Mouse (Mus musculus) midbrain, embryonic 16.5 days (tissue): ENCODE data around the gene Ndufaf2. TPM values are rescaled to one million over a fixed set of nuclear protein-coding genes. Genes with fewer than 3 reads are reported as not detected.
A peak's percentile ranks its signal among the peaks of the same experiment; 100 is the strongest.

Experiments used
- ATAC-seq: fragments of 200-750 bp; cut with Nextera tagmentation; 2 replicates; pipeline ENCODE4 v1.8.0; 2017; ENCODE audit warnings: moderate TSS enrichment
- H3K27ac ChIP-seq: fragments of 300-500 bp; sonication (generic); 2 replicates; pipeline ENCODE4 v1.5.1; 2014; ENCODE audit warnings: mild to moderate bottlenecking, low read length, mixed read lengths
- H3K27me3 ChIP-seq: fragments of 300-500 bp; sonication (generic); 2 replicates; pipeline ENCODE4 v1.6.1; 2014; ENCODE audit warnings: low read depth, low read length, mixed read lengths; ENCODE audit not compliant: control insufficient read depth, insufficient read depth
- H3K36me3 ChIP-seq: fragments of 300-500 bp; sonication (generic); 2 replicates; pipeline ENCODE4 v1.6.1; 2014; ENCODE audit warnings: mild to moderate bottlenecking, low read length, moderate library complexity, mixed read lengths; ENCODE audit not compliant: control insufficient read depth, insufficient read depth
- H3K4me1 ChIP-seq: fragments of 300-500 bp; sonication (generic); 2 replicates; pipeline ENCODE4 v1.6.1; 2014; ENCODE audit warnings: mild to moderate bottlenecking, low read length, mixed read lengths; ENCODE audit not compliant: control insufficient read depth, insufficient read depth
- H3K4me2 ChIP-seq: fragments of 300-500 bp; sonication (generic); 2 replicates; pipeline ENCODE4 v1.6.1; 2014; ENCODE audit warnings: mild to moderate bottlenecking, low read length, mixed read lengths
- H3K4me3 ChIP-seq: fragments of 300-500 bp; sonication (generic); 2 replicates; pipeline ENCODE4 v1.5.1; 2014; ENCODE audit warnings: low read depth, mild to moderate bottlenecking, low read length, moderate library complexity, mixed read lengths
- H3K9ac ChIP-seq: fragments of 300-500 bp; sonication (generic); 2 replicates; pipeline ENCODE4 v1.6.1; 2014; ENCODE audit warnings: low read depth, low read length, mixed read lengths
- H3K9me3 ChIP-seq: fragments of 300-500 bp; sonication (generic); replicated peaks from 2 replicates; pipeline ENCODE4 v1.6.1; 2014; ENCODE audit warnings: mild to moderate bottlenecking, low read length, mixed read lengths; ENCODE audit not compliant: control insufficient read depth, poor library complexity, severe bottlenecking
- WGBS: fragments of 180-500 bp; shearing (Covaris S2); extraction: QIAGEN DNeasy Blood & Tissue Kit; methylation state at CpG from one replicate; pipeline ENCODE4 v1.1.7; 2014; 5-methylcytosine and 5-hydroxymethylcytosine counted together
- polyA plus RNA-seq: library from polyadenylated mRNA; unstranded; fragments of >200 nt; fragmentation: Nextera tagmentation; extraction: Ambion mirVana; gene quantifications from 2 replicates; pipeline ENCODE4 v1.2.1, GENCODE M21; 2015

Gene Ndufaf2
- polyA plus RNA-seq, 1 experiment from 2014 or later = 68.5 TPM

GRCm38 (mm10) chr13:107961972-107962371, 196.5 kb downstream of the Ndufaf2 start:
- Histone ChIP-seq H3K4me1 (no peaks in the 10 kb centered on the region), H3K27ac (no peak overlapping the region)
- ATAC-seq = no peak

GRCm38 (mm10) chr13:107961501-107961900, 196.9 kb downstream of the Ndufaf2 start:
- Histone ChIP-seq H3K9ac (no peak overlapping the region), H3K4me2 (no peak overlapping the region), H3K4me1 (no peaks in the 10 kb centered on the region), H3K36me3 (no peaks in the 10 kb centered on the region), H3K4me3 (no peak overlapping the region), H3K9me3 (no peaks in the 10 kb centered on the region), H3K27ac (no peak overlapping the region), H3K27me3 (no peaks in the 10 kb centered on the region)
- WGBS = 76% methylated on average over 4 of the region's 4 CpGs
- no peak for ATAC-seq

More at GRCm38 (mm10) chr13:107961972-107962371, 196.5 kb downstream of the Ndufaf2 start:
- Histone ChIP-seq H3K9ac (no peak overlapping the region), H3K4me3 (no peak overlapping the region), H3K36me3 (no peaks in the 10 kb centered on the region), H3K4me2 (no peak overlapping the region), H3K27me3 (no peaks in the 10 kb centered on the region), H3K9me3 (no peaks in the 10 kb centered on the region)
- 43% methylated on average over 4 of the region's 4 CpGs for WGBS

GRCm38 (mm10) chr13:107960549-107960948, 197.9 kb downstream of the Ndufaf2 start:
- Histone ChIP-seq H3K4me2 (no peak overlapping the region), H3K36me3 (no peaks in the 10 kb centered on the region), H3K9me3 (no peaks in the 10 kb centered on the region), H3K27me3 (no peaks in the 10 kb centered on the region), H3K27ac (no peak overlapping the region), H3K4me1 (peaks cover 5% of the 10 kb centered on the region), H3K9ac (no peak overlapping the region), H3K4me3 (no peak overlapping the region)
- 90% methylated on average over 5 of the region's 5 CpGs for WGBS
- no peak for ATAC-seq

- H3K4me3 ChIP-seq = no peak overlapping the region
- 76% methylated on average over 4 of the region's 4 CpGs for WGBS
- no peak overlapping the region for H3K9ac ChIP-seq
- H3K4me2 ChIP-seq = no peak overlapping the region
- ATAC-seq = no peak
- H3K4me1 ChIP-seq = peaks cover 8% of the 10 kb centered on the region
- no peaks in the 10 kb centered on the region for H3K36me3 ChIP-seq
- H3K27me3 ChIP-seq = no peaks in the 10 kb centered on the region
- no peak overlapping the region for H3K27ac ChIP-seq
- H3K9me3 ChIP-seq = no peaks in the 10 kb centered on the region
Measured at GRCm38 (mm10) chr13:107959891-107960290, 198.5 kb downstream of the Ndufaf2 start.

GRCm38 (mm10) chr13:107956246-107956645, 202.2 kb downstream of the Ndufaf2 start:
- ATAC-seq = no peak
- 14% methylated on average over 3 of the region's 3 CpGs for WGBS
- no peaks in the 10 kb centered on the region for H3K36me3 ChIP-seq
- peaks cover 8% of the 10 kb centered on the region for H3K4me1 ChIP-seq
- H3K4me3 ChIP-seq = no peak overlapping the region
- no peaks in the 10 kb centered on the region for H3K9me3 ChIP-seq
- H3K4me2 ChIP-seq = no peak overlapping the region
- no peak overlapping the region for H3K9ac ChIP-seq
- H3K27me3 ChIP-seq = no peaks in the 10 kb centered on the region
- H3K27ac ChIP-seq = no peak overlapping the region

GRCm38 (mm10) chr13:107955327-107956110, 202.9 kb downstream of the Ndufaf2 start:
- H3K27me3 ChIP-seq = no peaks in the 10 kb centered on the region
- peaks cover 8% of the 10 kb centered on the region for H3K4me1 ChIP-seq
- H3K4me3 ChIP-seq = no peak overlapping the region
- no peaks in the 10 kb centered on the region for H3K36me3 ChIP-seq
- peak; percentile 52 for ATAC-seq
- WGBS = 10% methylated on average over 15 of the region's 18 CpGs
- no peak overlapping the region for H3K4me2 ChIP-seq
- H3K27ac ChIP-seq = no peak overlapping the region
- H3K9ac ChIP-seq = no peak overlapping the region
- no peaks in the 10 kb centered on the region for H3K9me3 ChIP-seq

- H3K9me3 ChIP-seq = no peaks in the 10 kb centered on the region
- peaks cover 8% of the 10 kb centered on the region for H3K4me1 ChIP-seq
- WGBS = 16% methylated on average over 16 of the region's 16 CpGs
- no peak overlapping the region for H3K9ac ChIP-seq
- peak; percentile 47; the same call in 1 of the 2 replicates for ATAC-seq
- H3K27ac ChIP-seq = no peak overlapping the region
- no peaks in the 10 kb centered on the region for H3K27me3 ChIP-seq
- no peak overlapping the region for H3K4me3 ChIP-seq
- no peaks in the 10 kb centered on the region for H3K36me3 ChIP-seq
- H3K4me2 ChIP-seq = no peak overlapping the region
Measured at GRCm38 (mm10) chr13:107954445-107955261, 203.8 kb downstream of the Ndufaf2 start.

- 32% methylated on average over 9 of the region's 9 CpGs for WGBS
Measured at GRCm38 (mm10) chr13:107954100-107954444, 204.4 kb downstream of the Ndufaf2 start.

More at GRCm38 (mm10) chr13:107954100-107954444, 204.4 kb downstream of the Ndufaf2 start:
- no peak overlapping the region for H3K4me2 ChIP-seq
- no peaks in the 10 kb centered on the region for H3K36me3 ChIP-seq
- no peak overlapping the region for H3K27ac ChIP-seq
- no peaks in the 10 kb centered on the region for H3K9me3 ChIP-seq
- H3K4me3 ChIP-seq = no peak overlapping the region
- no peaks in the 10 kb centered on the region for H3K27me3 ChIP-seq
- H3K4me1 ChIP-seq = peaks cover 8% of the 10 kb centered on the region
- peak; percentile 7; the same call in 1 of the 2 replicates for ATAC-seq
- no peak overlapping the region for H3K9ac ChIP-seq
